Mouse (Mus musculus): Measurements from ENCODE around the gene Gm8246. TPM values are rescaled to one million over a fixed set of nuclear protein-coding genes. Genes with fewer than 3 reads are reported as not detected.
"Not testable (repeated sequence)": the region's sequence is repeated elsewhere in the genome, so short reads cannot be mapped to it uniquely, and the experiment has no call there.

Gene Gm8246
- not detected in 2 replicates for polyA plus RNA-seq (2015; fragmentation: Nextera tagmentation; extraction: Ambion mirVana)

DNA sequence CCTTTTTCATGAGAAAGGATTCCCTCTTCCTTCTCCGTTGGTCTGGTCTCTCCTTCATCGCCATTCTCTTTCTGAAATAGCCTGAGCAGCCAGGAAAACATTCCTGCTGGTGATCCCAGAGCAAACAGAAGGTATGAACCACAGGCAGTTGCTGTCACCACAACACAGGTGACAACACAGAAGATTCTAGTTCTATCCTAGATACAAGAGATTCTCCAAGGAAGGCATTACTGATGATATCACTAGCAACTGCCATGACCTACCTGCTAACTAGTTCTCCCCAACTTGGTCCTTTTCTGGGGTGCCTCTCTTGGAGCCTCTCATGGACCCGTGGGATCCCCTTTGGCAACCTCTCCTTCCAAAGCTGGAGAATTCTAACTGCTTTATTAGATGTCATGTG, at the start of gene Gm8246:
Gene Gm8246, minus strand, starts transcription at position 101 of the 400 bp plus-strand sequence.
- H3K36me3 ChIP-seq; H3K9me3 ChIP-seq; H3K4me3 ChIP-seq (replicated peaks); ATAC-seq; H3K4me1 ChIP-seq (replicated peaks); H3K27me3 ChIP-seq (replicated peaks); H3K4me2 ChIP-seq (replicated peaks); H3K27ac ChIP-seq; H3K9ac ChIP-seq: not testable (repeated sequence)
- no CpG with 5 or more reads among the region's 3 CpGs for WGBS

DNA sequence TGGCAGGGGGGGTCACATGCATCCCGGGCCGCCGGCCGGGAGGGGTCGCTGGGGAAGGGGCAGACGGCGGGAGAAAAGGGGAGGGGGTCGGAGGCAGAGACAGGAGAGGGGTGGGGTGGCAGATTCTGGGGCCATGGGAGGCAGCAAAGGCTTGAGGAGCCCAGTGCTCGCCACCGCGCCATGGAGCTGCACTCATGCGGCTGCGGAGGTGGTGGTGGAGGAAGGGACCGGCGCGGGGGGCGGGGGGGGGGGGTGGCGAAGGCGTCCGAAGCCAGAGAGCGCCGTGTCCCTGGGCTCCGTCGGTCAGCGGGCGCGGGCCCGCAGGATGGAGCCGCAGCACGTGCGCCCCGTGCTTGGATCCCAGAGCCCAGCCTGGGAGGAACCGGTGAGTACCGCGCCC, 23.7 kb upstream of the Gm8246 start, which contains the start of gene Gm3488:
Gene Gm3488, plus strand, starts transcription at position 301 of the 400 bp plus-strand sequence.
- H3K4me2 ChIP-seq (replicated peaks) = not testable (repeated sequence)
- WGBS = no CpG with 5 or more reads among the region's 35 CpGs

DNA sequence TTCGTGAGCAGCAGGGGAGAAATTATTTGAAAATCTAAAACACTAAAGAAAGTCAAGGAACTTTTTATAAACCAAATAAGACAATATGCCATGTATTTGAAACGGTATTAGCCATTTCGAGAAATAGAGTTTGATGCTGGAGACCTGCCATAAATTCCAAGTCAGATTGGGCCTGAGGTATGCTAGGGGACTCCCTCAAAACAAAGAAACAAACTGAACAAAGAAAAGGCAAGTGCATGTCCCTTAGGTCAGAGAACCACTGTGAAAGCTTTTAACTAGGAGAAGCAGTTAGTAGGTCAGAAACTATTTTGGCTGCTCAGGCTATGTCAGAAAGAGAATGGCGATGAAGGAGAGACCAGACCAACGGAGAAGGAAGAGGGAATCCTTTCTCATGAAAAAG, 6.3 kb upstream of the Gm8246 start, which contains the start of gene Gm3187:
Gene Gm3187, plus strand, starts transcription at position 301 of the 400 bp plus-strand sequence.
- WGBS = 83% methylated on average over 4 of the region's 5 CpGs
- not testable (repeated sequence) for H3K27ac ChIP-seq; H3K4me1 ChIP-seq (replicated peaks); H3K4me2 ChIP-seq (replicated peaks); H3K9me3 ChIP-seq; H3K4me3 ChIP-seq (replicated peaks); ATAC-seq; H3K36me3 ChIP-seq; H3K9ac ChIP-seq; H3K27me3 ChIP-seq (replicated peaks)

More for the DNA sequence above, 23.7 kb upstream of the Gm8246 start, which contains the start of gene Gm3488:
- not testable (repeated sequence) for H3K27me3 ChIP-seq (replicated peaks); H3K4me3 ChIP-seq (replicated peaks); H3K36me3 ChIP-seq; H3K9me3 ChIP-seq; ATAC-seq; H3K9ac ChIP-seq; H3K27ac ChIP-seq; H3K4me1 ChIP-seq (replicated peaks)

DNA sequence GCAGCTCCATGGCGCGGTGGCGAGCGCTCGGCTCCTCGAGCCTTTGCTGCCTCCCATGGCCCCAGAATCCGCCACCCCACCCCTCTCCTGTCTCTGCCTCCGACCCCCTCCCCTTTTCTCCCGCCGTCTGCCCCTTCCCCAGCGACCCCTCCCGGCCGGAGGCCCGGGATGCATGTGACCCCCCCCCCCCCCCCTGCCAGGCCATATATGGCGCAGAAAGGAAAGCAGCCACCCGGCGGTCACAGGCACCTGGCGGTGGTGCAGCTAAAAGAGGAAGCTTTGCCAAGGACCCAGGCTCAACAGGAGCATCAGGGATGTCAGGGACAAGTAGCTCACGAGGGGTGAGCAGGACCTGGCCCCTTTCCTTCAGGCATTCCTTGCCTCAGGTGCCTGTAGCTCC, 17.2 kb downstream of the Gm8246 start:
- H3K4me3 ChIP-seq (replicated peaks); H3K27me3 ChIP-seq (replicated peaks); H3K36me3 ChIP-seq; H3K9me3 ChIP-seq; ATAC-seq; H3K9ac ChIP-seq; H3K27ac ChIP-seq; H3K4me1 ChIP-seq (replicated peaks); H3K4me2 ChIP-seq (replicated peaks): not testable (repeated sequence)
- no CpG with 5 or more reads among the region's 19 CpGs for WGBS

DNA sequence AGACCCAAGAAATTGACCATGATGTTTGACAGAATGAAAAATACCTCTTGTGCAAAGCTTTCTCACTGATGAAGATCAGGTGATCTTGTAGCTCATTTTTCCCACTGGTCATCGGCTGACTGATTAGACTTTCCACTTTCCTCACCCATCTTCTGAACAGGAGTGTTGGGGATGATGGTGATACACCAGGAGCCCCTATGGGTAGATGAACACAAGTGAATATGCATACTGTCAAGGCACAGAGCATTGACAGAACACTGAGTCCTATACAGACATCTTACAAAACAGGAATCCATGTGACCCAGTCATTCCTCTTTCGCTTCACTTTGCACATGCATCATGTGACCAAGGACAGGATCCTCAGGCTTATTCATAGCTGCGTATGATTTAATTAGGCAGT, 22.3 kb downstream of the Gm8246 start, which contains the start of gene Gm3194:
Gene Gm3194, minus strand, starts transcription at position 101 of the 400 bp plus-strand sequence.
- not testable (repeated sequence) for H3K9ac ChIP-seq; H3K36me3 ChIP-seq; H3K27me3 ChIP-seq (replicated peaks); H3K4me3 ChIP-seq (replicated peaks); H3K4me2 ChIP-seq (replicated peaks); H3K9me3 ChIP-seq; H3K27ac ChIP-seq; ATAC-seq; H3K4me1 ChIP-seq (replicated peaks)
- no CpG with 5 or more reads among the region's 3 CpGs for WGBS

Other genes with a start within 250 kb of the Gm8246 start
- gene Gm3526, start 217.2 kb downstream of the Gm8246 start, polyA plus RNA-seq (2015; fragmentation: Nextera tagmentation; extraction: Ambion mirVana) = not detected in 2 replicates
- not detected in 2 replicates for gene Gm3542, start 142.9 kb downstream of the Gm8246 start, polyA plus RNA-seq (2015; fragmentation: Nextera tagmentation; extraction: Ambion mirVana)
- not detected in 2 replicates for gene Gm3500, start 88.8 kb downstream of the Gm8246 start, polyA plus RNA-seq (2015; fragmentation: Nextera tagmentation; extraction: Ambion mirVana)
- 0.39 TPM in 2 replicates for gene Gm3194, start 22.4 kb downstream of the Gm8246 start, polyA plus RNA-seq (2015; fragmentation: Nextera tagmentation; extraction: Ambion mirVana)
- gene Gm3187, start 6.4 kb upstream of the Gm8246 start, polyA plus RNA-seq (2015; fragmentation: Nextera tagmentation; extraction: Ambion mirVana) = not detected in 2 replicates
- 0.43 and 0.52 TPM in 2 replicates for gene Gm3488, start 23.8 kb upstream of the Gm8246 start, polyA plus RNA-seq (2015; fragmentation: Nextera tagmentation; extraction: Ambion mirVana)
- not detected in 2 replicates for gene Gm3532, start 60.7 kb upstream of the Gm8246 start, polyA plus RNA-seq (2015; fragmentation: Nextera tagmentation; extraction: Ambion mirVana)
- gene Gm8265, start 155.2 kb upstream of the Gm8246 start, polyA plus RNA-seq (2015; fragmentation: Nextera tagmentation; extraction: Ambion mirVana) = not detected in 2 replicates
- not detected in 2 replicates for gene Gm9603, start 209.6 kb upstream of the Gm8246 start, polyA plus RNA-seq (2015; fragmentation: Nextera tagmentation; extraction: Ambion mirVana)

Measured in intestine, embryonic 15.5 days (tissue).